Mouse (Mus musculus) embryo, embryonic 11 days (tissue): Measurements from ENCODE around the gene Dhrs3.

ENCODE experiments used
- DNase-seq: peaks from one replicate; pipeline ENCODE4 v3.0.0-alpha.2; 2015

Dhrs3 gene

GRCm38 (mm10) chr4:144975505-144975904 is 82.9 kb downstream of the Dhrs3 start:
- no peak for DNase-seq

- DNase-seq: no peak
Measured at GRCm38 (mm10) chr4:144977057-144977456, 84.4 kb downstream of the Dhrs3 start.
